Mouse (Mus musculus): ENCODE results near the gene Tmem184b. TPM values are rescaled to one million over a fixed set of nuclear protein-coding genes. Genes with fewer than 3 reads are reported as not detected.

Gene Tmem184b
- total and polyA plus RNA-seq, 3 experiments = 38.7 to 83.1 (median 42.9) TPM

GRCm38 (mm10) chr15:79438816-79439215 lies 35.4 kb upstream of the Tmem184b start:
- Histone ChIP-seq H3K9ac (ENCODE audit: low read depth, low read length) (peak overlapping the region; percentile 30), H3K4me1 (ENCODE audit: control insufficient read depth, insufficient read depth, low read length) (peaks cover 54% of the 10 kb centered on the region), H3K27ac (peak overlapping the region; percentile 67), H3K36me3 (ENCODE audit: control insufficient read depth, insufficient read depth, low read length) (peaks cover 30% of the 10 kb centered on the region), H3K4me3 (no peak overlapping the region), H3K79me2 (replicated peaks; ENCODE audit: control insufficient read depth, insufficient read depth, low read length) (peaks cover 6% of the 10 kb centered on the region), H3K27me3 (ENCODE audit: control insufficient read depth, insufficient read depth, low read length) (no peaks in the 10 kb centered on the region)
- DNase-seq = no peak
- WGBS = 54% methylated on average over 8 of the region's 8 CpGs
- intact Hi-C loops (cut with DNase I) = no loop called here
- no peak for TF ChIP-seq POLR2A (IDR thresholded peaks at IDR 0.05; ENCODE audit: insufficient read depth, low read depth, low read length)
- no peak for TF ChIP-seq EP300 (IDR thresholded peaks at IDR 0.05; ENCODE audit: insufficient read depth, low read depth, low read length)
- no peak for TF ChIP-seq CTCF (IDR thresholded peaks at IDR 0.05)

DNA sequence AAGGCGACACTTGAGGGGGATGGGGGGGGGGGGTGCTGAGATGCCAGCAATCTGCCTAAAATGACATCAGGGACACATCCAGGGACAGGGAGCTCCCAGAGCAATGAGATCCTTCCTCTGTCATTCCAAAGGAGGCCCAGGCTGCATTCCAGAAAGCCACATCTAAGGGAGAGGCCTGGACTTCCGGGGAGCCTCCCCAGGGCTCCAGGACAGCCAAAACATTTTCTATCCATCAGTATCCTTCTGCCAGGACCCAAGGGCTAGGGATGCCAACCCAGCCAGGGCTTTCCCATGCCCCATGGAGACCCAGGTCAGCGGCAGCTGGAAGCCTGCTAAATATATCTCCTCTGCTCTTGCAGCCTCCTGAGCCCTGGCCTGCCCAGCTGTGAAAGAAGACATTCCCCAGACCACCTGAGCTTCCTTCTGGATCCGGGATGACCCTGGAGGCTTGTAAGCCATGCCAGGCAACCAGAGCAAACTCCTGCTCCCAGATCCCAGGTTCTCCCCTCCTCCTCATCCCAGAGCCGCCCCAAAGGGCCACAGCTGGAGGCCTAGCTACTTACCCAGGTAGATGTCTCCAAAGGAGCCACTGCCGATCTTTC lies 34.9 kb upstream of the Tmem184b start:
- peak overlapping the region; percentile 67 for H3K27ac ChIP-seq
- peaks cover 6% of the 10 kb centered on the region for H3K79me2 ChIP-seq (replicated peaks; ENCODE audit: control insufficient read depth, insufficient read depth, low read length)
- intact Hi-C loops (cut with DNase I) = no loop called here
- H3K4me1 ChIP-seq (ENCODE audit: control insufficient read depth, insufficient read depth, low read length) = peaks cover 54% of the 10 kb centered on the region
- DNase-seq = no peak
- WGBS = 44% methylated on average over 6 of the region's 6 CpGs
- H3K36me3 ChIP-seq (ENCODE audit: control insufficient read depth, insufficient read depth, low read length) = peaks cover 30% of the 10 kb centered on the region
- TF ChIP-seq EP300 (IDR thresholded peaks at IDR 0.05; ENCODE audit: insufficient read depth, low read depth, low read length) = 0 out of 2 replicates have a peak, but pooled peaks have one; percentile 5
- TF ChIP-seq CTCF (IDR thresholded peaks at IDR 0.05) = no peak
- H3K4me3 ChIP-seq = no peak overlapping the region
- no peaks in the 10 kb centered on the region for H3K27me3 ChIP-seq (ENCODE audit: control insufficient read depth, insufficient read depth, low read length)
- H3K9ac ChIP-seq (ENCODE audit: low read depth, low read length) = peak overlapping the region; percentile 30

DNA sequence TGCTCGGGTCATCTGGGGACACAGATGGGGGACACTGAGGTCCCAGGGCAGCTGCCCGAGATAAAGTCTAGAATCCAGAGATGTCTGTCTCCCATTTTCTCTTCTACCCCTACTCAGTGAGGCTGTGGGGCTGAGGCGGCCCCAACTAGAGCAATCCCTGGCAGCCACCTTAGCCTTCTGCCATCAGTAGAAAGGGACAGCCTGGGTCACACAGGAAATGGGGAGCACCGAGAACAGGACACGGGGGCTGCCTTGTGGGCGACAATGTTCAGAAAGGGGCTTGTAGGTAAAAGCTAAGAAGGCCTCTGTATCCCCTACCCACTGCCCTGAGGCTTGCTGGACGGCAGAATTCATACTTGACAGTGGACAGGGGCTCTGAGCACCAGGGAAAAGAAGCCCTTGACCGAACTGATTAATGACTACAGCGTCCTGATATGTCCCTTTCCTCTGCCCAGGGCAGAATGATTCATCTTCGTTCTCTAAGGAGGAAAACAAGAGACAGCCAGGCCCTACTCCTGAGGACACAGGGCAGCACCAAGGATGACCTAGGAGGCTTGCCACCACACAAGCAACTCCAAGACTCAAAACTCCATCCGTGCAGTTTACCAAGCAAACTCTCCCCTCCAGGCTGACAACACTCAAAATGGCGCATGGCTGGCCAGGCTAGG lies 34.3 kb upstream of the Tmem184b start:
- Histone ChIP-seq H3K27me3 (ENCODE audit: control insufficient read depth, insufficient read depth, low read length) (no peaks in the 10 kb centered on the region), H3K4me1 (ENCODE audit: control insufficient read depth, insufficient read depth, low read length) (peaks cover 60% of the 10 kb centered on the region), H3K79me2 (replicated peaks; ENCODE audit: control insufficient read depth, insufficient read depth, low read length) (peaks cover 6% of the 10 kb centered on the region), H3K36me3 (ENCODE audit: control insufficient read depth, insufficient read depth, low read length) (peaks cover 30% of the 10 kb centered on the region), H3K9ac (ENCODE audit: low read depth, low read length) (no peak overlapping the region), H3K27ac (peak overlapping the region; percentile 67), H3K4me3 (no peak overlapping the region)
- TF ChIP-seq EP300 (IDR thresholded peaks at IDR 0.05; ENCODE audit: insufficient read depth, low read depth, low read length) (no peak), CTCF (IDR thresholded peaks at IDR 0.05) (no peak)
- no peak for DNase-seq
- intact Hi-C loops (cut with DNase I) = no loop called here
- 55% methylated on average over 12 of the region's 12 CpGs for WGBS

- peak overlapping the region; percentile 9; the same call in 1 of the 2 replicates for H3K4me3 ChIP-seq
- H3K27me3 ChIP-seq (ENCODE audit: control insufficient read depth, insufficient read depth, low read length) = no peaks in the 10 kb centered on the region
- TF ChIP-seq CTCF (IDR thresholded peaks at IDR 0.05) = no peak
- peak overlapping the region; percentile 33; the same call in 1 of the 2 replicates for H3K9ac ChIP-seq (ENCODE audit: low read depth, low read length)
- peak overlapping the region; percentile 67 for H3K27ac ChIP-seq
- peaks cover 6% of the 10 kb centered on the region for H3K79me2 ChIP-seq (replicated peaks; ENCODE audit: control insufficient read depth, insufficient read depth, low read length)
- peaks cover 62% of the 10 kb centered on the region for H3K4me1 ChIP-seq (ENCODE audit: control insufficient read depth, insufficient read depth, low read length)
- DNase-seq = peak; percentile 60 to 63
- intact Hi-C loops (cut with DNase I) = no loop called here
- H3K36me3 ChIP-seq (ENCODE audit: control insufficient read depth, insufficient read depth, low read length) = peaks cover 30% of the 10 kb centered on the region
- 7% methylated on average over 7 of the region's 7 CpGs for WGBS
These were observed 33.1 kb upstream of the Tmem184b start for GRCm38 (mm10) chr15:79436481-79436921.

DNA sequence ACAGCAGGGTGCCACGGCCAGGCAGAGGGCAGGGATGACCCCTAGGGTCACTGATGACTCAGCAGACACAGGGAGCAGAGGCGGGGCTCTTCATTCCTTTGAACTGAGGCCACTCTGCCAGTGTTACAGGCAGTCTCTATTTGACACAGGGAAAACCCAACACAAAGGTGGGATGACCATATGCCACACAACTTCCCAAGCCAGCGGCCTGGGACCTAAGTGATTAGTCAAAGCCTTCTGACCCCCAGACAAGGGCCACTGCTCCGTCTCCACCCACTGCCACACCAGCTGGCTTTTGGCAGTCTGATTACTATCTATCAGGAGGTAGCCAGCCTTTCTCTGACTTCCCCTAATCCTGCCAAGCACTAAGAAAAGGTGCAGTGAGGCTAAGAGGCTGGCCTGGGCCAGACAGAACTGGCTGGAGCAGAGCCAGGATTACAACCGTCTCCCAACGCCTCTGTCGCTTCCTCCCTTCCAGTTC lies 31.9 kb upstream of the Tmem184b start:
- TF ChIP-seq POLR2A (IDR thresholded peaks at IDR 0.05; ENCODE audit: insufficient read depth, low read depth, low read length) (no peak), EP300 (IDR thresholded peaks at IDR 0.05; ENCODE audit: insufficient read depth, low read depth, low read length) (no peak), CTCF (IDR thresholded peaks at IDR 0.05) (no peak)
- Histone ChIP-seq H3K27ac (peak overlapping the region; percentile 67), H3K36me3 (ENCODE audit: control insufficient read depth, insufficient read depth, low read length) (peaks cover 30% of the 10 kb centered on the region), H3K79me2 (replicated peaks; ENCODE audit: control insufficient read depth, insufficient read depth, low read length) (peaks cover 9% of the 10 kb centered on the region), H3K4me1 (ENCODE audit: control insufficient read depth, insufficient read depth, low read length) (peaks cover 64% of the 10 kb centered on the region), H3K4me3 (peak overlapping the region; percentile 15; the same call in 1 of the 2 replicates), H3K9ac (ENCODE audit: low read depth, low read length) (peak overlapping the region; percentile 29; the same call in 1 of the 2 replicates), H3K27me3 (ENCODE audit: control insufficient read depth, insufficient read depth, low read length) (no peaks in the 10 kb centered on the region)
- intact Hi-C loops (cut with DNase I) = no loop called here
- DNase-seq = peak in 1 of 2 experiments; percentile 57
- 22% methylated on average over 7 of the region's 7 CpGs for WGBS

- H3K79me2 ChIP-seq (replicated peaks; ENCODE audit: control insufficient read depth, insufficient read depth, low read length) = peaks cover 9% of the 10 kb centered on the region
- H3K27me3 ChIP-seq (ENCODE audit: control insufficient read depth, insufficient read depth, low read length) = no peaks in the 10 kb centered on the region
- peaks cover 48% of the 10 kb centered on the region for H3K4me1 ChIP-seq (ENCODE audit: control insufficient read depth, insufficient read depth, low read length)
- 2% methylated on average over 21 of the region's 21 CpGs for WGBS
- H3K4me3 ChIP-seq = peak overlapping the region; percentile 25
- DNase-seq = peak; percentile 68 to 72
- TF ChIP-seq EP300 (IDR thresholded peaks at IDR 0.05; ENCODE audit: insufficient read depth, low read depth, low read length) = peak; percentile 77
- no peak for TF ChIP-seq CTCF (IDR thresholded peaks at IDR 0.05)
- peak; percentile 53; the same call in 1 of the 2 replicates for TF ChIP-seq POLR2A (IDR thresholded peaks at IDR 0.05; ENCODE audit: insufficient read depth, low read depth, low read length)
- intact Hi-C loops (cut with DNase I) = no loop called here
- peak overlapping the region; percentile 63 for H3K27ac ChIP-seq
- H3K9ac ChIP-seq (ENCODE audit: low read depth, low read length) = peak overlapping the region; percentile 2; the same call in 1 of the 2 replicates
- peaks cover 23% of the 10 kb centered on the region for H3K36me3 ChIP-seq (ENCODE audit: control insufficient read depth, insufficient read depth, low read length)
These were observed 29.5 kb upstream of the Tmem184b start for GRCm38 (mm10) chr15:79432892-79433291.

Measured in heart, adult 2 months (tissue).